Mouse (Mus musculus) G1E (cell line): ENCODE results near the gene Mvp.

ENCODE experiments used
- CTCF ChIP-seq: IDR thresholded peaks from 2 replicates; pipeline ENCODE4 v1.5.1; 2012; ENCODE audit warnings: low read depth, low read length, inconsistent platforms, mixed read lengths
- TAL1 ChIP-seq: conservative IDR thresholded peaks from 2 replicates; pipeline ENCODE4 v1.6.1; 2012; ENCODE audit warnings: low read depth, low read length, inconsistent platforms, mixed read lengths

GRCm38 (mm10) chr7:127026616-127026983, 12.2 kb upstream of the Mvp start:
- TF ChIP-seq TAL1: no peak
- TF ChIP-seq CTCF: no peak
